In genomic region chr12:54795153-54795998, GRCm38 (mm10) we compare ENCODE assay signal across 8 mouse cellular contexts. TPM values are rescaled to one million over a fixed set of nuclear protein-coding genes. Genes with fewer than 3 reads are reported as not detected.
DNase-seq lines count a peak whose midpoint lies in the region; ATAC-seq and TF ChIP-seq lines count a peak whose summit lies in the region.

Gene Snx6 (minus strand): TSS chr12:54795703.

- peak within 1 kb of the TSS; percentile 56 for H3K4me2 ChIP-seq in embryonic facial prominence, embryonic 15.5 days (replicated peaks)
- peak within 1 kb of the TSS; percentile 63 for H3K4me2 ChIP-seq in kidney, embryonic 14.5 days (replicated peaks; ENCODE audit: low read depth, low read length)
- peak within 1 kb of the TSS; percentile 71 for H3K4me2 ChIP-seq in limb, embryonic 15.5 days

- ATAC-seq in embryonic facial prominence, embryonic 15.5 days (ENCODE audit: insufficient number of reproducible peaks, low FRiP score, low TSS enrichment, low read depth): peak; percentile 94
- ATAC-seq in kidney, embryonic 14.5 days (ENCODE audit: low FRiP score, low TSS enrichment): peak; percentile 95
- peak; percentile 90 for ATAC-seq in limb, embryonic 15.5 days (ENCODE audit: insufficient number of reproducible peaks, low FRiP score, low TSS enrichment, low read depth)
- ATAC-seq in monocyte, adult 5-6 weeks (replicated peaks; ENCODE audit: insufficient number of reproducible peaks, low FRiP score, low TSS enrichment, poor library complexity, severe bottlenecking): peak; percentile 78

- no peaks in the 10 kb centered on the region; the same call in 1 of the 2 replicates for H3K4me1 ChIP-seq in bone marrow, adult 2 months (ENCODE audit: control insufficient read depth, insufficient read depth, low read length)
- H3K4me1 ChIP-seq in embryonic facial prominence, embryonic 15.5 days: peaks cover 29% of the 10 kb centered on the region
- peaks cover 15% of the 10 kb centered on the region for H3K4me1 ChIP-seq in kidney, embryonic 14.5 days (ENCODE audit: control insufficient read depth, insufficient read depth, low read length)
- peaks cover 27% of the 10 kb centered on the region for H3K4me1 ChIP-seq in limb, embryonic 15.5 days

- H3K4me3 ChIP-seq in bone marrow, adult 2 months (replicated peaks; ENCODE audit: control insufficient read depth, low read depth, low read length): peak within 1 kb of the TSS; percentile 87
- H3K4me3 ChIP-seq in embryonic facial prominence, embryonic 15.5 days (replicated peaks): peak within 1 kb of the TSS; percentile 98
- peak within 1 kb of the TSS; percentile 93 for H3K4me3 ChIP-seq in kidney, embryonic 14.5 days (ENCODE audit: low read length)
- H3K4me3 ChIP-seq in limb, embryonic 15.5 days: peak within 1 kb of the TSS; percentile 96

- peak within 1 kb of the TSS; percentile 98 for H3K9ac ChIP-seq in embryonic facial prominence, embryonic 15.5 days
- peak within 1 kb of the TSS; percentile 98 for H3K9ac ChIP-seq in kidney, embryonic 14.5 days (ENCODE audit: low read depth, low read length)
- peak within 1 kb of the TSS; percentile 100 for H3K9ac ChIP-seq in limb, embryonic 15.5 days

- peak within 1 kb of the TSS; percentile 85 for H3K27ac ChIP-seq in bone marrow, adult 2 months (ENCODE audit: control insufficient read depth, insufficient read depth, low read depth, low read length, poor library complexity)
- peak within 1 kb of the TSS; percentile 87 for H3K27ac ChIP-seq in embryonic facial prominence, embryonic 15.5 days (replicated peaks)
- H3K27ac ChIP-seq in kidney, embryonic 14.5 days (ENCODE audit: low read depth, low read length): peak within 1 kb of the TSS; percentile 79
- H3K27ac ChIP-seq in limb, embryonic 15.5 days: peak within 1 kb of the TSS; percentile 88

- no peaks in the 10 kb centered on the region for H3K36me3 ChIP-seq in embryonic facial prominence, embryonic 15.5 days
- H3K36me3 ChIP-seq in kidney, embryonic 14.5 days (ENCODE audit: control insufficient read depth, insufficient read depth, low read length): peaks cover 4% of the 10 kb centered on the region; the same call in 1 of the 2 replicates
- no peaks in the 10 kb centered on the region for H3K36me3 ChIP-seq in limb, embryonic 15.5 days

- no peak for TF ChIP-seq CTCF in bone marrow, adult 2 months (IDR thresholded peaks at IDR 0.05; ENCODE audit: control insufficient read depth, insufficient read depth, low read length)

- WGBS in bone marrow, adult 2 months: under 1% methylated on average over 76 of the region's 76 CpGs
- under 1% methylated on average over 76 of the region's 76 CpGs for WGBS in embryonic facial prominence, embryonic 15.5 days
- under 1% methylated on average over 73 of the region's 76 CpGs for WGBS in kidney, embryonic 14.5 days
- WGBS in limb, embryonic 15.5 days: under 1% methylated on average over 75 of the region's 76 CpGs

- DNase-seq in 416B (ENCODE audit: low read depth): peak; percentile 87
- peak; percentile 76 to 78 for DNase-seq in heart, adult 9 months (ENCODE audit: low spot score in 2 of 2)
- peak; percentile 79 to 91 for DNase-seq in spleen, postnatal 4 days (ENCODE audit: low spot score in 2 of 2)

- TF ChIP-seq POLR2A in bone marrow, adult 2 months (IDR thresholded peaks at IDR 0.05; ENCODE audit: borderline replicate concordance, control insufficient read depth, low read depth, low read length): peak; percentile 85; the same call in 1 of the 2 replicates

- H3K9me3 ChIP-seq in embryonic facial prominence, embryonic 15.5 days (replicated peaks): no peaks in the 10 kb centered on the region
- H3K9me3 ChIP-seq in kidney, embryonic 14.5 days (ENCODE audit: control insufficient read depth, low read length): no peaks in the 10 kb centered on the region
- H3K9me3 ChIP-seq in limb, embryonic 15.5 days: no peaks in the 10 kb centered on the region

- no peaks in the 10 kb centered on the region for H3K27me3 ChIP-seq in embryonic facial prominence, embryonic 15.5 days
- H3K27me3 ChIP-seq in kidney, embryonic 14.5 days (ENCODE audit: control insufficient read depth, insufficient read depth, low read length): no peaks in the 10 kb centered on the region
- H3K27me3 ChIP-seq in limb, embryonic 15.5 days: no peaks in the 10 kb centered on the region

RNA-seq across cellular contexts. Expression of gene Snx6, which starts in this region (rescaled TPM):
- 17.7 and 21.1 TPM in 2 replicates for polyA plus RNA-seq in bone marrow, adult 2 months (2011; ENCODE audit: insufficient read depth, insufficient read length, low replicate concordance, missing spikeins)
- 161 and 163 TPM in 2 replicates for polyA plus RNA-seq in embryonic facial prominence, embryonic 15.5 days (2015; fragmentation: Nextera tagmentation; extraction: Ambion mirVana)
- 199 and 235 TPM in 2 replicates for polyA plus RNA-seq in kidney, embryonic 14.5 days (2014; fragmentation: Nextera tagmentation; extraction: Ambion mirVana)
- polyA plus RNA-seq in limb, embryonic 15.5 days (2015; fragmentation: Nextera tagmentation; extraction: Ambion mirVana): 150 and 165 TPM in 2 replicates
- 76.5 to 87.3 TPM (median 85.8 TPM) in 3 replicates for total RNA-seq in monocyte, adult 5-6 weeks (2017)

Comparison
In these comparisons a context has a peak if more than half of its experiments do, and no peak if none do; other contexts are left out.
1. Peak in every context shown above with its lines: DNase-seq, ATAC-seq, H3K4me3 ChIP-seq and H3K27ac ChIP-seq.